Mouse (Mus musculus) adrenal gland, postnatal 4 days (tissue): ENCODE measurements at regions not wholly inside any gene's neighbourhood (a gene's known extent, or its start where the extent isn't known, plus 50 kb on each side); places are given as distances from the start of the nearest gene placed in this dataset.

Experiments used
- DNase-seq, 2 experiments: peaks; one replicate each; pipeline ENCODE4 v3.0.0; 2021 to 2022; ENCODE audit warnings: low spot score in 2 of 2, mixed read lengths in 2 of 2

- DNase-seq: no peak
Measured at GRCm38 (mm10) chr4:153063402-153063801, 419.2 kb downstream of the Ajap1 start.

GRCm38 (mm10) chr4:153058152-153058551 is 424.5 kb downstream of the Ajap1 start:
- no peak for DNase-seq

GRCm38 (mm10) chr4:153023711-153024110 is 458.9 kb downstream of the Ajap1 start:
- DNase-seq: no peak

GRCm38 (mm10) chr4:153019211-153019610 is 463.4 kb downstream of the Ajap1 start:
- DNase-seq: no peak

- DNase-seq: no peak
Measured at GRCm38 (mm10) chr4:153018138-153018921, 464.3 kb downstream of the Ajap1 start.

GRCm38 (mm10) chr4:153017816-153018137 is 464.8 kb downstream of the Ajap1 start:
- no peak for DNase-seq

- no peak for DNase-seq
Measured at GRCm38 (mm10) chr4:153003338-153003737, 479.3 kb downstream of the Ajap1 start.

GRCm38 (mm10) chr4:153002516-153002915 is 480.1 kb downstream of the Ajap1 start:
- DNase-seq: no peak

- no peak for DNase-seq
Measured at GRCm38 (mm10) chr4:153001761-153002160, 480.9 kb downstream of the Ajap1 start.

GRCm38 (mm10) chr4:152999526-152999925 is 483.1 kb downstream of the Ajap1 start:
- DNase-seq: no peak

- DNase-seq: no peak
Measured at GRCm38 (mm10) chr4:152997251-152997650, 485.4 kb downstream of the Ajap1 start.

- no peak for DNase-seq
Measured at GRCm38 (mm10) chr4:152996641-152997040, 486.0 kb downstream of the Ajap1 start.

GRCm38 (mm10) chr4:152995052-152995595 is 487.5 kb downstream of the Ajap1 start:
- DNase-seq: no peak

GRCm38 (mm10) chr4:152994206-152994605 is 488.4 kb downstream of the Ajap1 start:
- no peak for DNase-seq

- DNase-seq: no peak
Measured at GRCm38 (mm10) chr4:152990266-152990665, 492.3 kb downstream of the Ajap1 start.

- no peak for DNase-seq
Measured at GRCm38 (mm10) chr4:152987726-152988125, 494.9 kb downstream of the Ajap1 start.

- no peak for DNase-seq
Measured at GRCm38 (mm10) chr4:152975012-152975675, 497.5 kb upstream of the Kcnab2 start.

GRCm38 (mm10) chr4:152963001-152963400 is 485.3 kb upstream of the Kcnab2 start:
- no peak for DNase-seq

GRCm38 (mm10) chr4:152962165-152962564 is 484.5 kb upstream of the Kcnab2 start:
- no peak for DNase-seq

GRCm38 (mm10) chr4:152961677-152962076 is 484.0 kb upstream of the Kcnab2 start:
- no peak for DNase-seq

- DNase-seq: no peak
Measured at GRCm38 (mm10) chr4:152959627-152960230, 482.1 kb upstream of the Kcnab2 start.
